Mouse (Mus musculus) bone marrow, adult 2 months (tissue): ENCODE results near the gene Ntn4.

Experiments used
- CTCF ChIP-seq: fragments of 200-500 bp; IDR thresholded peaks from 2 replicates; pipeline ENCODE4 v1.5.1; 2011; ENCODE audit warnings: low read length, control low read depth; ENCODE audit not compliant: control insufficient read depth, insufficient read depth
- POLR2A ChIP-seq: fragments of 200-500 bp; IDR thresholded peaks from 2 replicates; pipeline ENCODE4 v1.6.1; 2011; ENCODE audit warnings: low read depth, mild to moderate bottlenecking, control low read depth, low read length, borderline replicate concordance; ENCODE audit not compliant: control insufficient read depth

GRCm38 (mm10) chr10:93624151-93624550, 16.3 kb upstream of the Ntn4 start:
- TF ChIP-seq CTCF, result no peak
- TF ChIP-seq POLR2A, result no peak
